Mouse (Mus musculus) liver, embryonic 14.5 days (tissue): ENCODE measurements around the gene Cyp4v3.
"Not testable (repeated sequence)": the region's sequence is repeated elsewhere in the genome, so short reads cannot be mapped to it uniquely, and the experiment has no call there.

ENCODE experiments used
- CTCF ChIP-seq: IDR thresholded peaks from 2 replicates; pipeline ENCODE4 v1.5.1; 2016; ENCODE audit warnings: antibody characterized with exemption, low read depth, control low read depth
- EP300 ChIP-seq: IDR thresholded peaks from 2 replicates; pipeline ENCODE4 v1.6.1; 2016; ENCODE audit warnings: antibody characterized with exemption, low read depth

DNA sequence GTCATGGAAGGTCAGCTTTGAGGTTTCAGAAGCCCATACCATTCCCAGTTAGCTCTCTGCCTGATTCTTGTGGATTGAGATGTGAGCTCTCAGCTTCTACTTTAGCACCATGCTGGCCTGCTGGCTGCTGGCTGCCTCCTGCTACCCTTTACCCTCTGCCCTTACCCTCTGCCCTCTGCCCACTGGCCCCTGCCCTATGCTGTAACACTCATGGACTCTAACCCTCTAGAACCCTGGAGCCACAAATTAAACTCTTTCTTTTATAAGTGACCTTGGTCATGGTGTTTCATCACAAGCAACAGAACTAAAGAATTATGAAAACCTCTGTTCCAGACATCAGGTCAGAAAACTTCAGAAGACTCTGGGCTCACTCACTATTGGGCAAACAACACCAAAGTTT lies 5.9 kb downstream of the Cyp4v3 start:
- TF ChIP-seq CTCF, EP300: not testable (repeated sequence)
